Mouse (Mus musculus) lung, embryonic 16.5 days (tissue): ENCODE results near the gene Zfp646. TPM values are rescaled to one million over a fixed set of nuclear protein-coding genes. Genes with fewer than 3 reads are reported as not detected.
A peak's percentile ranks its signal among the peaks of the same experiment; 100 is the strongest.

Source experiments
- ATAC-seq: fragments of 200-750 bp; cut with Nextera tagmentation; 2 replicates; pipeline ENCODE4 v1.8.0; 2017; ENCODE audit warnings: low read depth, mild to moderate bottlenecking, moderate library complexity
- H3K27ac ChIP-seq: fragments of 300-500 bp; sonication (generic); 2 replicates; pipeline ENCODE4 v1.5.1; 2014; ENCODE audit warnings: mild to moderate bottlenecking, control low read depth, low read length
- H3K27me3 ChIP-seq: fragments of 300-500 bp; sonication (generic); 2 replicates; pipeline ENCODE4 v1.6.1; 2014; ENCODE audit warnings: low read depth, low read length, mixed read lengths; ENCODE audit not compliant: control insufficient read depth, insufficient read depth
- H3K36me3 ChIP-seq: fragments of 300-500 bp; sonication (generic); 2 replicates; pipeline ENCODE4 v1.6.1; 2014; ENCODE audit warnings: low read length; ENCODE audit not compliant: control insufficient read depth, insufficient read depth
- H3K4me1 ChIP-seq: fragments of 300-500 bp; sonication (generic); replicated peaks from 2 replicates; pipeline ENCODE4 v1.6.1; 2014; ENCODE audit warnings: low read length, mixed read lengths; ENCODE audit not compliant: control insufficient read depth, insufficient read depth
- H3K4me2 ChIP-seq: fragments of 300-500 bp; sonication (generic); 2 replicates; pipeline ENCODE4 v1.6.1; 2014; ENCODE audit warnings: low read depth, low read length, control low read depth
- H3K4me3 ChIP-seq: fragments of 300-500 bp; sonication (generic); 2 replicates; pipeline ENCODE4 v1.5.1; 2014; ENCODE audit warnings: mild to moderate bottlenecking, low read length, control low read depth
- H3K9ac ChIP-seq: fragments of 300-500 bp; sonication (generic); 2 replicates; pipeline ENCODE4 v1.6.1; 2014; ENCODE audit warnings: low read length, control low read depth
- H3K9me3 ChIP-seq: fragments of 300-500 bp; sonication (generic); 2 replicates; pipeline ENCODE4 v1.6.1; 2016; ENCODE audit warnings: low read length; ENCODE audit not compliant: control insufficient read depth
- WGBS: fragments of 180-500 bp; shearing (Covaris S2); extraction: QIAGEN DNeasy Blood & Tissue Kit; methylation state at CpG from one replicate; pipeline ENCODE4 v1.1.7; 2014; 5-methylcytosine and 5-hydroxymethylcytosine counted together
- polyA plus RNA-seq: library from polyadenylated mRNA; unstranded; fragments of >200 nt; fragmentation: Nextera tagmentation; extraction: Ambion mirVana; gene quantifications from 2 replicates; pipeline ENCODE4 v1.2.1, GENCODE M21; 2015

Zfp646 gene
- polyA plus RNA-seq, 1 experiment from 2014 or later, result 11.2 TPM

- Histone ChIP-seq H3K4me3 (peak within 1 kb of the TSS; percentile 88), H3K27ac (peak within 1 kb of the TSS; percentile 91), H3K4me2 (peak within 1 kb of the TSS; percentile 82), H3K27me3 (no peaks in the 10 kb centered on the region), H3K9ac (peak within 1 kb of the TSS; percentile 97), H3K36me3 (peaks cover 39% of the 10 kb centered on the region), H3K4me1 (peaks cover 9% of the 10 kb centered on the region), H3K9me3 (no peaks in the 10 kb centered on the region)
- 6% methylated on average over 37 of the region's 38 CpGs for WGBS
- ATAC-seq, result peak; percentile 95
Observed at GRCm38 (mm10) chr7:127903971-127904796, 28.2 kb downstream of the Zfp646 start, which contains the start of gene Bckdk. TSS of gene Bckdk (plus strand) at chr7:127904082.

DNA sequence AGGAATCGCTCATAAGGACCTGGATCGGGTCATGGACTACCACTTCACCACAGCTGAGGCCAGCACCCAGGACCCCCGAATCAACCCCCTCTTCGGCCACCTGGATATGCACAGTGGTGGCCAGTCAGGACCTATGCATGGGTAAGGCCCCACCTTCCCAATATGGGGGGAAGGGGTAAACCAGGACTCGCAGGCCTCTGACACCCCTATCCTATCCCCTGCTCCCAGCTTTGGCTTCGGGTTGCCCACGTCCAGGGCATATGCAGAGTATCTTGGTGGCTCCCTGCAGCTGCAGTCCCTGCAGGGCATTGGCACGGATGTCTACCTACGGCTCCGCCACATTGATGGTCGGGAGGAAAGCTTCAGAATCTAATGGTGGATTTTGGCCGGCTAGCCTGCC, 31.9 kb downstream of the Zfp646 start:
- no peak overlapping the region for H3K4me2 ChIP-seq
- H3K9ac ChIP-seq, result no peak overlapping the region
- no peaks in the 10 kb centered on the region for H3K27me3 ChIP-seq
- 95% methylated on average over 12 of the region's 12 CpGs for WGBS
- peaks cover 14% of the 10 kb centered on the region for H3K4me1 ChIP-seq
- no peak overlapping the region for H3K27ac ChIP-seq
- no peaks in the 10 kb centered on the region for H3K9me3 ChIP-seq
- no peak for ATAC-seq
- H3K4me3 ChIP-seq, result no peak overlapping the region
- H3K36me3 ChIP-seq, result peaks cover 46% of the 10 kb centered on the region

DNA sequence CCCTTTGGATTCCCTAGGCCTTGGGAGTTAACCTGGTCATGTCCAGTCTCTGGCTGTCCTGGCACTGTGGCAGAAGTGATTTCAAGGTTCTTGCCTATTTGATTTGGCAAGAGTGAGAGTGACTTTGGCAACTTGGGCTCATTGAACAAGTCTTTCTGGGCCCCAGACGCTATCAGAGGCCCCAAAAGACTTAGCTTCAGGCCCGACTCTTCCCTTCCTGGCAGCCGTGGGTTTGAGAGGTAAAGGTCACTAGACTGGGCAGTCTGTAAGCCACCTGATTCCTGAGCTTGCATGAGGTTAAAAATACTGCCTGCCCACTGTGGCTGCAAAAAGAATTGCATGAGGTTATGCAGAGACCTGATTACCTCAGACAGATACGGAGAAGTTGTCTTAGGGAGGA, 32.6 kb downstream of the Zfp646 start:
- Histone ChIP-seq H3K36me3 (peaks cover 46% of the 10 kb centered on the region), H3K9me3 (no peaks in the 10 kb centered on the region), H3K4me1 (peaks cover 18% of the 10 kb centered on the region), H3K27me3 (no peaks in the 10 kb centered on the region), H3K4me3 (no peak overlapping the region), H3K27ac (no peak overlapping the region), H3K9ac (no peak overlapping the region), H3K4me2 (no peak overlapping the region)
- 88% methylated on average over 4 of the region's 4 CpGs for WGBS
- no peak for ATAC-seq

GRCm38 (mm10) chr7:127912190-127912871, 36.3 kb downstream of the Zfp646 start, which contains the start of gene Kat8:
TSS of gene Kat8 (plus strand) at chr7:127912516.
- Histone ChIP-seq H3K9me3 (no peaks in the 10 kb centered on the region), H3K4me3 (peak within 1 kb of the TSS; percentile 98), H3K4me1 (peaks cover 9% of the 10 kb centered on the region; the same call in 1 of the 2 replicates), H3K27ac (peak within 1 kb of the TSS; percentile 86), H3K4me2 (peak within 1 kb of the TSS; percentile 56), H3K36me3 (peaks cover 37% of the 10 kb centered on the region), H3K9ac (peak within 1 kb of the TSS; percentile 92), H3K27me3 (no peaks in the 10 kb centered on the region)
- ATAC-seq, result peak; percentile 97
- under 1% methylated on average over 40 of the region's 40 CpGs for WGBS

DNA sequence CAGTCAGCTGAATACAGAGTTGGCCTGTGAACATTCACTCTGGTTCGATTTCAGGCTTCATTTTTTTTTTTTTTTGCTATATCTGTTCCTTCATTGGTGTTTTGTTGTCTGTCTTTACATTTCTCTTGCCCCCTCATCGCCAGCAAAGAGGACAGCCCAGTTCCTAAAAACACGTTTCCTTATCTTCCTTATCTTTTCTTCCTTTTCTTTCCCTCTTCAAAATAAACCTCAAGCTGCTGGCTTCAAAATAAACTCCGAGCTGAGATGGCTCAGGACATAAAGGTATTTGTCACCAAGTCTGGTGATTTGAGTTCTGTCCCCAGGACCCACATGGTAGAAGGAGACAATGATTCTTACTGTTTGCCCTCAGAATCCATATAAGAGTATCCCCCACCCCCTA, 36.9 kb downstream of the Zfp646 start:
- 10% methylated on average over 4 of the region's 4 CpGs for WGBS
- peaks cover 9% of the 10 kb centered on the region; the same call in 1 of the 2 replicates for H3K4me1 ChIP-seq
- H3K4me2 ChIP-seq, result peak overlapping the region; percentile 56
- no peaks in the 10 kb centered on the region for H3K27me3 ChIP-seq
- H3K36me3 ChIP-seq, result peaks cover 34% of the 10 kb centered on the region
- peak overlapping the region; percentile 98 for H3K4me3 ChIP-seq
- no peak for ATAC-seq
- peak overlapping the region; percentile 86 for H3K27ac ChIP-seq
- H3K9me3 ChIP-seq, result no peaks in the 10 kb centered on the region
- H3K9ac ChIP-seq, result peak overlapping the region; percentile 92

DNA sequence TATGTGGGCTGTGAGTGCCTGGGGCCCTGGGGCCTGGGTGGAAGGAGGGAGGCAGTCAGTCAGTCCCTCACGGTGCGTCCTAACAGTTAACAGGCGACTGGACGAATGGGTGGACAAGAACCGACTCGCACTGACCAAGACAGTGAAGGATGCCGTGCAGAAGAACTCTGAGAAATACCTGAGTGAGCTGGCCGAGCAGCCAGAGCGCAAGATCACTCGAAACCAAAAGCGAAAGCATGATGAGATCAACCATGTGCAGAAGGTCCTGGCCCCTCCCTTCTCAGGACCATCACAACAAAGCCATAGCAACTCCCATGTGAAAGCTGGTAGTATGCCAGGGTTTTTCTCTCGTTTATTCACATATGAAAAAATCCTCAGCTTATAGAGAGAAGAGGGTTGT, 39.3 kb downstream of the Zfp646 start:
- 89% methylated on average over 12 of the region's 12 CpGs for WGBS

GRCm38 (mm10) chr7:127918203-127918602, 42.2 kb downstream of the Zfp646 start:
- WGBS, result 57% methylated on average over 3 of the region's 3 CpGs
- Histone ChIP-seq H3K4me1 (peaks cover 3% of the 10 kb centered on the region; the same call in 1 of the 2 replicates), H3K36me3 (peaks cover 15% of the 10 kb centered on the region), H3K4me3 (no peak overlapping the region), H3K9ac (no peak overlapping the region), H3K9me3 (no peaks in the 10 kb centered on the region), H3K4me2 (no peak overlapping the region), H3K27ac (no peak overlapping the region), H3K27me3 (no peaks in the 10 kb centered on the region)
- ATAC-seq, result no peak

More for the DNA sequence above, 39.3 kb downstream of the Zfp646 start:
- H3K36me3 ChIP-seq, result peaks cover 16% of the 10 kb centered on the region
- no peak overlapping the region for H3K4me3 ChIP-seq
- ATAC-seq, result no peak
- H3K27ac ChIP-seq, result no peak overlapping the region
- no peak overlapping the region for H3K9ac ChIP-seq
- H3K4me1 ChIP-seq, result peaks cover 9% of the 10 kb centered on the region; the same call in 1 of the 2 replicates
- no peak overlapping the region for H3K4me2 ChIP-seq
- H3K9me3 ChIP-seq, result no peaks in the 10 kb centered on the region
- no peaks in the 10 kb centered on the region for H3K27me3 ChIP-seq

DNA sequence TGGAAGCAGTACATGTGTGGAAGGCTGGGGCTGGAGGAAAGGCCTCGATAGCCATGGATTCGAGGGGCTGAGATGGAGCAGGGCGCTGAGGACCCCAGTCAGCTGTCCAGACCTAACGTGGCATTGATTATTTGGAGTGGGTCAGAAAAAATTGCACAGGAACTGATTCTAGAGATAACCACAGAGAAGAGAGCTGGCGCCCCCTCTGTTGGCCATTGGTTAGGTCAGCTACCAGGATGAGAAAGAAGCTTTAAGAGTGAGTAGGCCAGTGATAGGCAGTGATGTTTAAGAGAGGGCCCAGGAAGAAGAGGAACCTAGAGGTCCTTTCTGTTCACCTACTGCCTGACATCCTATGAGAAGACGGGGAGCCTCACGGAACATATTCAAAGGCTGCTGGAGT, 43.3 kb downstream of the Zfp646 start:
- Histone ChIP-seq H3K4me3 (no peak overlapping the region), H3K27me3 (no peaks in the 10 kb centered on the region), H3K9ac (no peak overlapping the region), H3K4me1 (peaks cover 12% of the 10 kb centered on the region), H3K36me3 (peaks cover 15% of the 10 kb centered on the region), H3K4me2 (no peak overlapping the region), H3K27ac (no peak overlapping the region), H3K9me3 (no peaks in the 10 kb centered on the region)
- no peak for ATAC-seq
- 72% methylated on average over 7 of the region's 7 CpGs for WGBS

- H3K36me3 ChIP-seq, result peaks cover 15% of the 10 kb centered on the region
- no peak for ATAC-seq
- H3K4me3 ChIP-seq, result no peak overlapping the region
- H3K9me3 ChIP-seq, result no peaks in the 10 kb centered on the region
- H3K4me1 ChIP-seq, result peaks cover 19% of the 10 kb centered on the region
- no peak overlapping the region for H3K9ac ChIP-seq
- no peak overlapping the region for H3K27ac ChIP-seq
- WGBS, result 62% methylated on average over 8 of the region's 8 CpGs
- H3K27me3 ChIP-seq, result no peaks in the 10 kb centered on the region
- H3K4me2 ChIP-seq, result no peak overlapping the region
Observed at GRCm38 (mm10) chr7:127921516-127921915, 45.5 kb downstream of the Zfp646 start.
